Mouse (Mus musculus) CH12.LX (cell line): ENCODE measurements around the gene Plau. TPM values are rescaled to one million over a fixed set of nuclear protein-coding genes. Genes with fewer than 3 reads are reported as not detected.
A peak's percentile ranks its signal among the peaks of the same experiment; 100 is the strongest.

ENCODE experiments used
- DNase-seq: peaks from one replicate; pipeline ENCODE4 v3.0.0-alpha.2; 2013; ENCODE audit errors: extremely low read depth
- H3K27ac ChIP-seq: 2 replicates; pipeline ENCODE4 v1.5.1; 2012; ENCODE audit warnings: low read depth, mild to moderate bottlenecking, control low read depth, moderate library complexity; ENCODE audit not compliant: insufficient read depth
- H3K27me3 ChIP-seq: replicated peaks from 2 replicates; pipeline ENCODE3; 2012; ENCODE audit warnings: inconsistent platforms
- H3K36me3 ChIP-seq, 2 experiments: replicated peaks in 1 of 2; 2 replicates each; pipeline versions ENCODE3 to v1.6.1; 2012; ENCODE audit warnings: inconsistent platforms in 1 of 2, low read length in 1 of 2, mild to moderate bottlenecking in 1 of 2, mixed read lengths in 1 of 2, moderate library complexity in 1 of 2; ENCODE audit not compliant: control insufficient read depth in 1 of 2, insufficient read depth in 1 of 2
- H3K4me1 ChIP-seq, 2 experiments: 2 replicates each; pipeline ENCODE4 v1.6.1; 2012; ENCODE audit warnings: inconsistent platforms in 1 of 2, moderate library complexity in 1 of 2; ENCODE audit not compliant: insufficient read depth in 2 of 2, control insufficient read depth in 1 of 2
- H3K4me2 ChIP-seq: 2 replicates; pipeline ENCODE4 v1.6.1; 2012; ENCODE audit warnings: low read depth, mild to moderate bottlenecking, control low read depth; ENCODE audit not compliant: poor library complexity, insufficient read depth, severe bottlenecking
- H3K4me3 ChIP-seq, 3 experiments: fragments of 150-350 bp in 1 of 3; sonication (generic) in 1 of 3; replicated peaks in 1 of 3; 2 replicates each; pipeline versions ENCODE3 to v1.5.1; 2011 to 2012; ENCODE audit warnings: low read depth in 2 of 3, low read length in 2 of 3, mild to moderate bottlenecking in 2 of 3, moderate library complexity in 2 of 3, control low read depth in 1 of 3, improper control_type of control experiment in 1 of 3, inconsistent platforms in 1 of 3, mixed read lengths in 1 of 3; ENCODE audit not compliant: poor library complexity in 1 of 3
- H3K79me2 ChIP-seq: replicated peaks from 2 replicates; pipeline ENCODE4 v1.6.1; 2012; ENCODE audit warnings: mild to moderate bottlenecking, moderate library complexity; ENCODE audit not compliant: control insufficient read depth, poor library complexity, insufficient read depth, severe bottlenecking; ENCODE audit errors: extremely low read depth
- H3K9ac ChIP-seq: 2 replicates; pipeline ENCODE4 v1.6.1; 2012; ENCODE audit warnings: low read depth, mild to moderate bottlenecking, control low read depth, moderate library complexity; ENCODE audit not compliant: insufficient read depth
- H3K9me3 ChIP-seq: replicated peaks from 2 replicates; pipeline ENCODE3; 2012; ENCODE audit warnings: low read length, inconsistent platforms, mixed read lengths
- ELF1 ChIP-seq: IDR thresholded peaks from 2 replicates; pipeline ENCODE4 v1.6.1; 2014; ENCODE audit warnings: low read depth, mild to moderate bottlenecking, inconsistent platforms, low read length, improper control_type of control experiment
- ETS1 ChIP-seq: conservative IDR thresholded peaks from 2 replicates; pipeline ENCODE4 v1.6.1; 2012; ENCODE audit warnings: low read depth, mild to moderate bottlenecking, inconsistent platforms, low read length, improper control_type of control experiment, moderate library complexity
- GABPA ChIP-seq: IDR thresholded peaks from 2 replicates; pipeline ENCODE4 v1.6.1; 2012; ENCODE audit warnings: low read depth, low read length, improper control_type of control experiment, inconsistent platforms; ENCODE audit not compliant: insufficient replicate concordance
- KAT2A ChIP-seq: IDR thresholded peaks from 2 replicates; pipeline ENCODE4 v1.6.1; 2012; ENCODE audit warnings: low read length, improper control_type of control experiment, inconsistent platforms; ENCODE audit not compliant: insufficient replicate concordance
- MAZ ChIP-seq: IDR thresholded peaks from 2 replicates; pipeline ENCODE4 v1.6.1; 2012; ENCODE audit warnings: low read depth, mild to moderate bottlenecking, inconsistent platforms, low read length, improper control_type of control experiment, moderate library complexity
- MEF2A ChIP-seq: IDR thresholded peaks from 2 replicates; pipeline ENCODE4 v1.6.1; 2014; ENCODE audit warnings: low read depth, mild to moderate bottlenecking, inconsistent platforms, low read length, improper control_type of control experiment, borderline replicate concordance
- MYC ChIP-seq: IDR thresholded peaks from 2 replicates; pipeline ENCODE4 v1.6.1; 2011; ENCODE audit warnings: low read depth, mild to moderate bottlenecking, improper control_type of control experiment, low read length
- NELFE ChIP-seq: IDR thresholded peaks from 2 replicates; pipeline ENCODE4 v1.6.1; 2011; ENCODE audit warnings: low read depth, low read length, improper control_type of control experiment
- RAD21 ChIP-seq: IDR thresholded peaks from 2 replicates; pipeline ENCODE4 v1.6.1; 2011; ENCODE audit warnings: low read depth, mild to moderate bottlenecking, low read length, improper control_type of control experiment, moderate library complexity
- TBP ChIP-seq: conservative IDR thresholded peaks from 2 replicates; pipeline ENCODE4 v1.6.1; 2011; ENCODE audit warnings: low read depth, low read length, improper control_type of control experiment
- TCF12 ChIP-seq: IDR thresholded peaks from 2 replicates; pipeline ENCODE4 v1.6.1; 2014; ENCODE audit warnings: low read depth, mild to moderate bottlenecking, inconsistent platforms, low read length, improper control_type of control experiment
- UBTF ChIP-seq: IDR thresholded peaks from 2 replicates; pipeline ENCODE4 v1.6.1; 2012; ENCODE audit warnings: low read depth, mild to moderate bottlenecking, inconsistent platforms, low read length, improper control_type of control experiment, moderate library complexity
- USF2 ChIP-seq: conservative IDR thresholded peaks from 2 replicates; pipeline ENCODE4 v1.6.1; 2011; ENCODE audit warnings: low read depth, low read length, improper control_type of control experiment
- ZKSCAN1 ChIP-seq: IDR thresholded peaks from 2 replicates; pipeline ENCODE4 v1.6.1; 2012; ENCODE audit warnings: low read depth, inconsistent platforms, low read length, improper control_type of control experiment, borderline replicate concordance
- ZMIZ1 ChIP-seq: IDR thresholded peaks from 2 replicates; pipeline ENCODE4 v1.6.1; 2012; ENCODE audit warnings: low read depth, mild to moderate bottlenecking, inconsistent platforms, low read length, improper control_type of control experiment
- dilution Hi-C: fragments of 300-500 bp; cut with MboI; formaldehyde crosslinking; loops from 2 replicates; pipeline ENCODE4 v1.14.3; 2020; ENCODE audit warnings: low sequenced_read_pairs; ENCODE audit not compliant: extremely low pct_unique_long_range_greater_than_20kb, extremely low pct_ligation_motif_present
- in situ Hi-C: fragments of 300-500 bp; cut with MboI; formaldehyde crosslinking; loops from 3 replicates; pipeline ENCODE4 v1.14.3; 2019; ENCODE audit warnings: low sequenced_read_pairs, low pct_ligation_motif_present, low pct_unique_long_range_greater_than_20kb, mixed read lengths
- polyA plus RNA-seq: library from polyadenylated mRNA; unstranded; fragments of >175 nt; gene quantifications from 2 replicates; pipeline ENCODE4 v1.2.1, GENCODE M21; 2012; ENCODE audit warnings: low read depth; ENCODE audit not compliant: insufficient read length
- total RNA-seq, 2 experiments: library from RNA; depleted of rRNA; stranded (reverse); fragments of 300-350 nt in 1 of 2; fragments of >200 nt in 1 of 2; gene quantifications; 2 replicates each; pipeline ENCODE4 v1.2.3; 2012 to 2014

The Plau gene
- total and polyA plus RNA-seq, 3 experiments = 1.8 to 2.8 (median 2.4) TPM

- peaks cover 30 to 60% of the 10 kb centered on the region in 2 experiments for H3K36me3 ChIP-seq
- H3K4me1 ChIP-seq = peaks cover 11 to 66% of the 10 kb centered on the region in 2 experiments
- no peak for TF ChIP-seq NELFE
- no peak for TF ChIP-seq ELF1
- no peak for TF ChIP-seq ZKSCAN1
- TF ChIP-seq USF2 = no peak
- TF ChIP-seq UBTF = no peak
- TF ChIP-seq GABPA = no peak
- no peak for TF ChIP-seq MAZ
- TF ChIP-seq MEF2A = no peak
- TF ChIP-seq ETS1 = no peak
- no peak for TF ChIP-seq ZMIZ1
- H3K27ac ChIP-seq = no peak overlapping the region
- no peak for DNase-seq
- peaks cover 7% of the 10 kb centered on the region; the same call in 1 of the 2 replicates for H3K79me2 ChIP-seq
- no peak overlapping the region for H3K4me2 ChIP-seq
- no peaks in the 10 kb centered on the region for H3K27me3 ChIP-seq
- H3K9me3 ChIP-seq = no peaks in the 10 kb centered on the region
- H3K4me3 ChIP-seq = no peak overlapping the region
- in situ Hi-C loops = loop anchor here (25.0 kb wide), 1 partner anchor 221 kb away; no protein-coding TSS in a partner anchor
- no peak overlapping the region for H3K9ac ChIP-seq
- dilution Hi-C loops = no loop called here
Observed at GRCm38 (mm10) chr14:20791511-20792242, 44.8 kb upstream of the Plau start.

GRCm38 (mm10) chr14:20792243-20792921 is 44.1 kb upstream of the Plau start:
- Histone ChIP-seq H3K9ac (peak overlapping the region; percentile 84; the same call in 1 of the 2 replicates), H3K4me2 (peak overlapping the region; percentile 96), H3K9me3 (no peaks in the 10 kb centered on the region), H3K36me3 (peaks cover 30 to 53% of the 10 kb centered on the region in 2 experiments), H3K27ac (no peak overlapping the region), H3K4me3 (peak overlapping the region in 2 of 3 experiments; percentile 75 to 94), H3K4me1 (peaks cover 10 to 59% of the 10 kb centered on the region in 2 experiments), H3K27me3 (no peaks in the 10 kb centered on the region), H3K79me2 (peaks cover 4% of the 10 kb centered on the region; the same call in 1 of the 2 replicates)
- no peak for DNase-seq
- dilution Hi-C loops = no loop called here
- in situ Hi-C loops = loop anchor here (25.0 kb wide), 1 partner anchor 220 kb away; no protein-coding TSS in a partner anchor
- TF ChIP-seq KAT2A (no peak), TCF12 (no peak), TBP (no peak), RAD21 (no peak), MYC (no peak)
